Mouse (Mus musculus): ENCODE results near the gene 1810009A15Rik. TPM values are rescaled to one million over a fixed set of nuclear protein-coding genes. Genes with fewer than 3 reads are reported as not detected.
"Not testable (repeated sequence)": the region's sequence is repeated elsewhere in the genome, so short reads cannot be mapped to it uniquely, and the experiment has no call there.

The 1810009A15Rik gene
- total RNA-seq (2022): 10 to 100 TPM; 20.8 to 25.2 (median 21.8) TPM

GRCm38 (mm10) chr19:8888511-8889385 is at the start of gene 1810009A15Rik, which contains the start of gene Gm49416:
TSS of gene 1810009A15Rik (plus strand) at chr19:8888853.
TSS of gene Gm49416 (plus strand) at chr19:8888926.
- peak; percentile 87 to 91 for DNase-seq (ENCODE audit: low spot score in 2 of 2)

- peak; percentile 81 to 90 for DNase-seq (ENCODE audit: low spot score in 2 of 2)
Observed at GRCm38 (mm10) chr19:8839103-8839907, 49.3 kb upstream of the 1810009A15Rik start, which contains the start of gene Gng3. TSS of gene Gng3 (minus strand) at chr19:8839194.

GRCm38 (mm10) chr19:8839908-8840791 is 48.5 kb upstream of the 1810009A15Rik start:
- peak; percentile 39 to 69 for DNase-seq (ENCODE audit: low spot score in 2 of 2)

GRCm38 (mm10) chr19:8841012-8841411 is 47.6 kb upstream of the 1810009A15Rik start:
- DNase-seq (ENCODE audit: low spot score in 2 of 2): no peak

GRCm38 (mm10) chr19:8842961-8843360 is 45.7 kb upstream of the 1810009A15Rik start:
- no peak for DNase-seq (ENCODE audit: low spot score in 2 of 2)

- DNase-seq (ENCODE audit: low spot score in 2 of 2): no peak
Observed at GRCm38 (mm10) chr19:8844371-8845129, 44.1 kb upstream of the 1810009A15Rik start.

- DNase-seq (ENCODE audit: low spot score in 2 of 2): no peak
Observed at GRCm38 (mm10) chr19:8848356-8848755, 40.3 kb upstream of the 1810009A15Rik start.

- DNase-seq (ENCODE audit: low spot score in 2 of 2): no peak
Observed at GRCm38 (mm10) chr19:8850402-8850901, 38.2 kb upstream of the 1810009A15Rik start, which contains the start of gene Lrrn4cl. TSS of gene Lrrn4cl (plus strand) at chr19:8850768.

GRCm38 (mm10) chr19:8851639-8852038 is 37.0 kb upstream of the 1810009A15Rik start:
- DNase-seq (ENCODE audit: low spot score in 2 of 2): no peak

GRCm38 (mm10) chr19:8852236-8852928 is 36.3 kb upstream of the 1810009A15Rik start:
- DNase-seq (ENCODE audit: low spot score in 2 of 2): no peak

GRCm38 (mm10) chr19:8853117-8853516 is 35.5 kb upstream of the 1810009A15Rik start:
- DNase-seq (ENCODE audit: low spot score in 2 of 2): no peak

GRCm38 (mm10) chr19:8857689-8858088 is 31.0 kb upstream of the 1810009A15Rik start:
- no peak for DNase-seq (ENCODE audit: low spot score in 2 of 2)

- no peak for DNase-seq (ENCODE audit: low spot score in 2 of 2)
Observed at GRCm38 (mm10) chr19:8859018-8859417, 29.6 kb upstream of the 1810009A15Rik start.

GRCm38 (mm10) chr19:8864265-8864664 is 24.4 kb upstream of the 1810009A15Rik start:
- no peak for DNase-seq (ENCODE audit: low spot score in 2 of 2)

- DNase-seq (ENCODE audit: low spot score in 2 of 2): not testable (repeated sequence)
Observed at GRCm38 (mm10) chr19:8870381-8870780, 18.3 kb upstream of the 1810009A15Rik start.

GRCm38 (mm10) chr19:8870838-8871237 is 17.8 kb upstream of the 1810009A15Rik start:
- DNase-seq (ENCODE audit: low spot score in 2 of 2): no peak

- DNase-seq (ENCODE audit: low spot score in 2 of 2): peak; percentile 97 to 98
Observed at GRCm38 (mm10) chr19:8871267-8872186, 17.1 kb upstream of the 1810009A15Rik start, which contains the start of gene Ubxn1. TSS of gene Ubxn1 (plus strand) at chr19:8871496.

- no peak for DNase-seq (ENCODE audit: low spot score in 2 of 2)
Observed at GRCm38 (mm10) chr19:8872266-8872840, 16.3 kb upstream of the 1810009A15Rik start.
